Mouse (Mus musculus): ENCODE data around the gene Rasef.

- TF ChIP-seq CTCF (IDR thresholded peaks at IDR 0.05; ENCODE audit: borderline replicate concordance, insufficient read depth, low read depth, low read length), result no peak
- no peak for TF ChIP-seq POLR2A (IDR thresholded peaks at IDR 0.05; ENCODE audit: borderline replicate concordance, insufficient read depth, low read length)
Measured at GRCm38 (mm10) chr4:73789534-73789933, 1.3 kb downstream of the Rasef start.
